Mouse (Mus musculus) small intestine, adult 2 months (tissue): ENCODE data around the gene Aff3. TPM values are rescaled to one million over a fixed set of nuclear protein-coding genes. Genes with fewer than 3 reads are reported as not detected.

Experiments used
- H3K27ac ChIP-seq: fragments of 200-500 bp; 2 replicates; pipeline ENCODE4 v1.5.1; 2012; ENCODE audit warnings: low read depth, low read length, control low read depth, inconsistent platforms; ENCODE audit not compliant: insufficient read depth
- H3K27me3 ChIP-seq: fragments of 200-500 bp; 2 replicates; pipeline ENCODE4 v1.6.1; 2012; ENCODE audit warnings: mild to moderate bottlenecking, moderate library complexity, low read length, inconsistent platforms; ENCODE audit not compliant: control insufficient read depth, insufficient read depth
- H3K36me3 ChIP-seq: fragments of 200-500 bp; 2 replicates; pipeline ENCODE4 v1.6.1; 2012; ENCODE audit warnings: mild to moderate bottlenecking, low read length, control low read depth, inconsistent platforms; ENCODE audit not compliant: control insufficient read depth, insufficient read depth
- H3K4me1 ChIP-seq: fragments of 200-500 bp; 2 replicates; pipeline ENCODE4 v1.6.1; 2012; ENCODE audit warnings: low read length, inconsistent platforms, mixed read lengths; ENCODE audit not compliant: control insufficient read depth, insufficient read depth, insufficient read length
- H3K4me3 ChIP-seq: fragments of 200-500 bp; 2 replicates; pipeline ENCODE4 v1.5.1; 2012; ENCODE audit warnings: low read depth, mild to moderate bottlenecking, control low read depth, inconsistent platforms, low read length, moderate library complexity
- CTCF ChIP-seq: fragments of 200-500 bp; IDR thresholded peaks from 2 replicates; pipeline ENCODE4 v1.5.1; 2012; ENCODE audit warnings: low read depth, mild to moderate bottlenecking, control low read depth, inconsistent platforms, low read length, moderate library complexity, mixed read lengths; ENCODE audit not compliant: insufficient replicate concordance, insufficient read length; ENCODE audit errors: extremely low read depth
- POLR2A ChIP-seq: fragments of 200-500 bp; IDR thresholded peaks from 2 replicates; pipeline ENCODE4 v1.6.1; 2012; ENCODE audit warnings: low read depth, mild to moderate bottlenecking, control low read depth, inconsistent platforms, low read length, moderate library complexity
- WGBS: fragments of 180-500 bp; shearing (Covaris S2); methylation state at CpG from one replicate; pipeline ENCODE4 v1.1.7; 2018; 5-methylcytosine and 5-hydroxymethylcytosine counted together
- polyA plus RNA-seq: library from polyadenylated mRNA; depleted of rRNA; stranded (reverse); fragments of >200 nt; gene quantifications from 2 replicates; pipeline ENCODE4 v1.2.3, GENCODE M21; 2012

The Aff3 gene
- polyA plus RNA-seq, 1 experiment, result 1.5 TPM

DNA sequence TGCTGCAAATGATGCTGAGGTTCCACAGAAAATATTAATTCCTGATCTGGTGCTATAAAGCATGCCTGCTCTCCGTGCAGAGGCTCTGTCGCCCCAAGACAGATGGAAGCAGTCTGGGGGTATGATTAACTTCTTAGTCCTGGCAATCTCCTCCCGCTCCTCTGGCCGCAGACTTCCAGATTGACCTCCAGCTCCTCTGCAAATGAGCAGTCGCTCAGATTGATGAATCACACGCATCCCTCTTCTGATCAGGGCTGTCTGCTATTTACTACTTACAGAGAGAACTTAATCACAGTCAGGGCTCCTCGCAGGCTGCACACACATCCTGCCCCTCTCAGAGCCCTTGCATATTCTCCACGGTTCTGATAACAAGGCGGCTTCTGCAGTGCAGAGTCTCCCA is 416.7 kb downstream of the Aff3 start:
- no peak for TF ChIP-seq CTCF
- no peak for TF ChIP-seq POLR2A
- H3K27ac ChIP-seq, result no peak overlapping the region
- WGBS, result 55% methylated on average over 9 of the region's 9 CpGs

DNA sequence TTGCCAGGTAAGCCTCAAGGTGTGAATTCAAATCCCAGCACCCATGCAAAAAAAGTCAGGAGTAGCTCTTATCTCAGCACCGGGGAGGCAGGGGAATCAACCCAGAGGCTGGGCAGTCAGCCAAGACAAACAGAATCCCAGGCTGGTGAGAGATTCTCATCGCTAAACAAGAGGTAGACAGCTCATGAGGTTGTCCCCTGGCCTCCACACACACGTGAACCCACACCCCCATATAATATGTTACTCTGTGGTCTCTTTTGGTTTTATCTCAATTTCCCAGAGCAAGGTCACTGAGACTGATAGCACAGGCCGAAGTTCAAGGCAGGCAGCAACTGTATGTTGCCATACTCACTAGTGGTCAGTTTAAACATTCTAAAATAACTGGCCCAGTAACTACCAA is 422.2 kb downstream of the Aff3 start:
- H3K4me1 ChIP-seq, result peaks cover 2% of the 10 kb centered on the region; the same call in 1 of the 2 replicates
- no peak overlapping the region for H3K27ac ChIP-seq
- WGBS, result 14% methylated on average over 4 of the region's 4 CpGs
- no peaks in the 10 kb centered on the region for H3K36me3 ChIP-seq
- no peak overlapping the region for H3K4me3 ChIP-seq
- no peaks in the 10 kb centered on the region for H3K27me3 ChIP-seq
- TF ChIP-seq POLR2A (no peak), CTCF (no peak)

More for the DNA sequence above, 416.7 kb downstream of the Aff3 start:
- no peaks in the 10 kb centered on the region for H3K4me1 ChIP-seq
- H3K27me3 ChIP-seq, result no peaks in the 10 kb centered on the region
- no peak overlapping the region for H3K4me3 ChIP-seq
- no peaks in the 10 kb centered on the region for H3K36me3 ChIP-seq

DNA sequence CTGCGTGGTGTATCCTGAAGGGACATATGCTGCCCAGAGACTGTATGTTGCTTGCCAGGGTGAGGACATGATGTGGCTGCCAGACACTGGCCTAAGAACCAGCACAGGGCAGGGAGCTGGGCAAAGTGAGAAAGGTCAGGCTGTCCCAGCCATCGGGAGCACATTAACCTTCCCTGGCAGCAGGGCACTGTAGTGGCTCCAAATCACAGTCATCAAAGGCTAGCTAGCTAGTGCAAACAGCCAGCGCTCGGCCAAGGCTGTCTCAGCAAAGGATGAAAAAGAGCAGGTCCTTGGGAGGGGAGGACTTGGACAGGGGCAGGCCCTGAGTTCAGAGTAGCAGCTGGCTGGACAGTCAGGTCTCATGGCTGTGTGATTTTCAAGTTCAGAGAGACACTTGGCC is 423.0 kb downstream of the Aff3 start:
- no peaks in the 10 kb centered on the region for H3K27me3 ChIP-seq
- no peak overlapping the region for H3K4me3 ChIP-seq
- no peak overlapping the region for H3K27ac ChIP-seq
- no peaks in the 10 kb centered on the region for H3K36me3 ChIP-seq
- peaks cover 2% of the 10 kb centered on the region; the same call in 1 of the 2 replicates for H3K4me1 ChIP-seq
- TF ChIP-seq CTCF (no peak), POLR2A (no peak)
- 62% methylated on average over 4 of the region's 4 CpGs for WGBS

DNA sequence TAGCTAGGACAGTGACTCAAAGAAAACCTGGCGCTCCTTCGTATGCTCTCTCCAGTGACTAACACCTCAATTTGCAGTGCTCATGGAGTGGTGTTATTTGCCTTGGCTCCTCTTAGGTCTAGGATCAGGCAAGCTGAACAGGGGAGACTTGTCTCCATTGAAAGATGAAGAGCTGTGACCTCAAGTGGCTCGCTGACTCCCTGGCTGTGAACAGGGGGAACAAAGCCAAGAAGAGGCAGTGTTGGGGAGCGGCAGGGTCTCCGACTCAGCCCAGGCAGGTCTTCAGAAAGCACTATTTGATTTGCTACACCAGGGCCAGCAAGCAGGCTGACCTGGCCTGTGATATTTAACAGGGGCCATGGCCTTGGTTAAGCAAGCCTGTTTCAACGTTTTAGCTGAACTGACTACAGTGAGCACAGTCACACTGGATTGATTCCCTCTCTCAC is 423.5 kb downstream of the Aff3 start:
- no peak overlapping the region for H3K4me3 ChIP-seq
- no peak for TF ChIP-seq CTCF
- no peak for TF ChIP-seq POLR2A
- WGBS, result 87% methylated on average over 6 of the region's 6 CpGs
- no peak overlapping the region for H3K27ac ChIP-seq
- peaks cover 2% of the 10 kb centered on the region; the same call in 1 of the 2 replicates for H3K4me1 ChIP-seq
- H3K36me3 ChIP-seq, result no peaks in the 10 kb centered on the region
- no peaks in the 10 kb centered on the region for H3K27me3 ChIP-seq

DNA sequence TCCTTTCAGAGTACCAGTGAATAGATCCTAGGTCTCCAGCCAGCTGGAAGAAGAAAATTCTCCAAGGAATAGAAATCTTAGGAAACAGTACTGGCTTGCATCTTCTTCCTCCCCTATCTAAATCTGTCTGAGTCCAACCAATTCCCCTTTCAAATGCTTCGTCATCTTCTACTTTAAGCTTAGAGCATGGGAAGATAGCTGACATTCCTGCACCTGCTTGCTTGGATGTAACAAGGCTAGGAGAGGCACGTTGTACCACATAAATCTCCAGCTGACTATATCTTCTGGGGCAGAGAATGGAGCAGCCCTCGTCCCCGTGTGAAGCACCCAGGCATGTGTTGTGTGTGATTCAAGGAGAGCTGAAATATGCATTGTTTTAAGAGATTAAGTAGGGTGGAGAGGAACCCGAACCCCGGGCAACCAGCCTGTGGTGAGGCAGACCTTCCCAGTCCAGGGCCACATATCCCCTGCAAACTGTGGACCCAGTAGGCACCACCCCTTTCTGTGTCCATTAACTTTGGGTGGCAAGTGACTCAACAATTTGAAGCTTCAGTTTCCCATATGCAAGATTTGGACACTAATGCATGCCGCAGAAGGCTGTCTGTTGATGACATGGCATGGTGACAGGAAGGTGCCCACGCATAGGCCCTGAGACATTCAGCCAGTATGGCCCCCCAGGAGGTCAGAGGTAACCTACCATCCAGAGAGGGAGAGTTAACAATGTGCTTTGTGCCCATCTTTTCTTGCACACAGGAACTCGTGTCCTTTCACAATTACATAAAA is 424.1 kb downstream of the Aff3 start:
- Histone ChIP-seq H3K27ac (no peak overlapping the region), H3K4me1 (peaks cover 2% of the 10 kb centered on the region; the same call in 1 of the 2 replicates), H3K36me3 (no peaks in the 10 kb centered on the region), H3K27me3 (no peaks in the 10 kb centered on the region), H3K4me3 (no peak overlapping the region)
- TF ChIP-seq POLR2A (no peak), CTCF (no peak)
- WGBS, result 85% methylated on average over 9 of the region's 9 CpGs

DNA sequence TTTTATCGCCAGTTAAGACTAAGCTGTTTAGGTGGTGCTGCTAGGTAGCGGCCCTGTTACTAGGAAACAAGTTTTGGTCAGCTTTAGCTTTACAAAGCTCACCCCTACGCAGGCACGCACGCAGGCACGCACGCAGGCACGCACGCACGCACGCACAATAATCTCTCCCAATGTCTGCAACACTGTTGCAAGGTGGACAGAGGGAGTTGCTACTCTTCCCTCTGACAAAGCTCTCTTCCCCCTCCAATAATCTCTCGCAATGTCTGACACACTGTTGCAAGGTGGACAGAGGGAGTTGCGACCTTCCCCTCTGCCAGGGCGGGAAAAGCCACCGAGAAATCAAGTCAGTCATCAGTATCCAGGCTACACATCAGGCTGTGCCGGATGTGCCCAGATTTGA is 425.2 kb downstream of the Aff3 start:
- Histone ChIP-seq H3K4me3 (no peak overlapping the region), H3K4me1 (peaks cover 2% of the 10 kb centered on the region; the same call in 1 of the 2 replicates), H3K27ac (no peak overlapping the region), H3K36me3 (no peaks in the 10 kb centered on the region), H3K27me3 (no peaks in the 10 kb centered on the region)
- TF ChIP-seq POLR2A (no peak), CTCF (no peak)
- WGBS, result 89% methylated on average over 16 of the region's 16 CpGs

DNA sequence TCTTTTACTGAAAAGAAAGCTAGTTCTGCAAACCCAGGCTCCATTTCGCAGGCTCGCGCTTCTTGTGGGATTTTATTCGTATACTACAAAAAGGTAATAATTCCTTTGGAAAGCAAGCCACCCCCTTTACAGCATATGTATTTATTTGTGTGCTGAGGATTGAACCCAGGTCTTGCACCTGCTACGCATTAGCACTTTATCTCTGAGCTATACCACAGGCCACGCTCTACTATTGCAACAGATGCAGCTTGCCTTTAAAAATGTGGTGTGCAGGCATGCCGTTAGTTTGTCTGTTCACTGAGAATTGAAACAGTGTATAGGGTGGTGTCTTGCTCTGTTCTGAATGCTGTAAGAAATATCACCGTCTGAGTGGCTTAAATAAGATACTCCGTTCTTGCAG is 426.9 kb downstream of the Aff3 start:
- no peak for TF ChIP-seq POLR2A
- TF ChIP-seq CTCF, result no peak
- 88% methylated on average over 9 of the region's 9 CpGs for WGBS
- peaks cover 2% of the 10 kb centered on the region; the same call in 1 of the 2 replicates for H3K4me1 ChIP-seq
- H3K27ac ChIP-seq, result no peak overlapping the region
- no peaks in the 10 kb centered on the region for H3K27me3 ChIP-seq
- H3K4me3 ChIP-seq, result no peak overlapping the region
- H3K36me3 ChIP-seq, result no peaks in the 10 kb centered on the region
